Mouse (Mus musculus) CH12.LX (cell line): Measurements from ENCODE around the gene Cfap97d2. TPM values are rescaled to one million over a fixed set of nuclear protein-coding genes. Genes with fewer than 3 reads are reported as not detected.

Source experiments
- DNase-seq: peaks from one replicate; pipeline ENCODE4 v3.0.0-alpha.2; 2013; ENCODE audit errors: extremely low read depth
- H3K27ac ChIP-seq: 2 replicates; pipeline ENCODE4 v1.5.1; 2012; ENCODE audit warnings: low read depth, mild to moderate bottlenecking, control low read depth, moderate library complexity; ENCODE audit not compliant: insufficient read depth
- H3K27me3 ChIP-seq: replicated peaks from 2 replicates; pipeline ENCODE3; 2012; ENCODE audit warnings: inconsistent platforms
- H3K36me3 ChIP-seq, 2 experiments: replicated peaks in 1 of 2; 2 replicates each; pipeline versions ENCODE3 to v1.6.1; 2012; ENCODE audit warnings: inconsistent platforms in 1 of 2, low read length in 1 of 2, mild to moderate bottlenecking in 1 of 2, mixed read lengths in 1 of 2, moderate library complexity in 1 of 2; ENCODE audit not compliant: control insufficient read depth in 1 of 2, insufficient read depth in 1 of 2
- H3K4me1 ChIP-seq, 2 experiments: 2 replicates each; pipeline ENCODE4 v1.6.1; 2012; ENCODE audit warnings: inconsistent platforms in 1 of 2, moderate library complexity in 1 of 2; ENCODE audit not compliant: insufficient read depth in 2 of 2, control insufficient read depth in 1 of 2
- H3K4me2 ChIP-seq: 2 replicates; pipeline ENCODE4 v1.6.1; 2012; ENCODE audit warnings: low read depth, mild to moderate bottlenecking, control low read depth; ENCODE audit not compliant: poor library complexity, insufficient read depth, severe bottlenecking
- H3K4me3 ChIP-seq, 3 experiments: fragments of 150-350 bp in 1 of 3; sonication (generic) in 1 of 3; replicated peaks in 1 of 3; 2 replicates each; pipeline versions ENCODE3 to v1.5.1; 2011 to 2012; ENCODE audit warnings: low read depth in 2 of 3, low read length in 2 of 3, mild to moderate bottlenecking in 2 of 3, moderate library complexity in 2 of 3, control low read depth in 1 of 3, improper control_type of control experiment in 1 of 3, inconsistent platforms in 1 of 3, mixed read lengths in 1 of 3; ENCODE audit not compliant: poor library complexity in 1 of 3
- H3K79me2 ChIP-seq: replicated peaks from 2 replicates; pipeline ENCODE4 v1.6.1; 2012; ENCODE audit warnings: mild to moderate bottlenecking, moderate library complexity; ENCODE audit not compliant: control insufficient read depth, poor library complexity, insufficient read depth, severe bottlenecking; ENCODE audit errors: extremely low read depth
- H3K9ac ChIP-seq: 2 replicates; pipeline ENCODE4 v1.6.1; 2012; ENCODE audit warnings: low read depth, mild to moderate bottlenecking, control low read depth, moderate library complexity; ENCODE audit not compliant: insufficient read depth
- H3K9me3 ChIP-seq: replicated peaks from 2 replicates; pipeline ENCODE3; 2012; ENCODE audit warnings: low read length, inconsistent platforms, mixed read lengths
- BHLHE40 ChIP-seq: IDR thresholded peaks from 2 replicates; pipeline ENCODE4 v1.6.1; 2011; ENCODE audit warnings: mild to moderate bottlenecking, low read depth, low read length, improper control_type of control experiment
- CTCF ChIP-seq, 2 experiments: IDR thresholded peaks in 1 of 2; conservative IDR thresholded peaks in 1 of 2; 2 replicates each; pipeline ENCODE4 v1.5.1; 2011 to 2012; ENCODE audit warnings: low read depth in 2 of 2, low read length in 2 of 2, improper control_type of control experiment in 1 of 2, inconsistent platforms in 1 of 2, mild to moderate bottlenecking in 1 of 2, moderate library complexity in 1 of 2
- GABPA ChIP-seq: IDR thresholded peaks from 2 replicates; pipeline ENCODE4 v1.6.1; 2012; ENCODE audit warnings: low read depth, low read length, improper control_type of control experiment, inconsistent platforms; ENCODE audit not compliant: insufficient replicate concordance
- HCFC1 ChIP-seq: IDR thresholded peaks from 2 replicates; pipeline ENCODE4 v1.6.1; 2012; ENCODE audit warnings: low read depth, mild to moderate bottlenecking, inconsistent platforms, low read length, improper control_type of control experiment
- JUN ChIP-seq: IDR thresholded peaks from 2 replicates; pipeline ENCODE4 v1.6.1; 2011; ENCODE audit warnings: low read depth, mild to moderate bottlenecking, low read length, improper control_type of control experiment, moderate library complexity; ENCODE audit not compliant: insufficient read depth
- KAT2A ChIP-seq: IDR thresholded peaks from 2 replicates; pipeline ENCODE4 v1.6.1; 2012; ENCODE audit warnings: low read length, improper control_type of control experiment, inconsistent platforms; ENCODE audit not compliant: insufficient replicate concordance
- MAX ChIP-seq: IDR thresholded peaks from 2 replicates; pipeline ENCODE4 v1.6.1; 2011; ENCODE audit warnings: low read length, improper control_type of control experiment
- MEF2A ChIP-seq: IDR thresholded peaks from 2 replicates; pipeline ENCODE4 v1.6.1; 2014; ENCODE audit warnings: low read depth, mild to moderate bottlenecking, inconsistent platforms, low read length, improper control_type of control experiment, borderline replicate concordance
- MXI1 ChIP-seq: IDR thresholded peaks from 2 replicates; pipeline ENCODE4 v1.6.1; 2011; ENCODE audit warnings: mild to moderate bottlenecking, low read depth, low read length, improper control_type of control experiment
- MYC ChIP-seq: IDR thresholded peaks from 2 replicates; pipeline ENCODE4 v1.6.1; 2011; ENCODE audit warnings: low read depth, mild to moderate bottlenecking, improper control_type of control experiment, low read length
- PAX5 ChIP-seq: IDR thresholded peaks from 2 replicates; pipeline ENCODE4 v1.6.1; 2012; ENCODE audit warnings: low read length, inconsistent platforms, mixed read lengths
- POLR2AphosphoS2 ChIP-seq: IDR thresholded peaks from 2 replicates; pipeline ENCODE4 v1.6.1; 2011; ENCODE audit warnings: low read depth, low read length, improper control_type of control experiment
- RAD21 ChIP-seq: IDR thresholded peaks from 2 replicates; pipeline ENCODE4 v1.6.1; 2011; ENCODE audit warnings: low read depth, mild to moderate bottlenecking, low read length, improper control_type of control experiment, moderate library complexity
- RCOR1 ChIP-seq: conservative IDR thresholded peaks from 2 replicates; pipeline ENCODE4 v1.6.1; 2012; ENCODE audit warnings: low read depth, mild to moderate bottlenecking, inconsistent platforms, low read length, improper control_type of control experiment
- SIN3A ChIP-seq: IDR thresholded peaks from 2 replicates; pipeline ENCODE4 v1.6.1; 2012; ENCODE audit warnings: low read length, improper control_type of control experiment, inconsistent platforms
- TBP ChIP-seq: conservative IDR thresholded peaks from 2 replicates; pipeline ENCODE4 v1.6.1; 2011; ENCODE audit warnings: low read depth, low read length, improper control_type of control experiment
- TCF12 ChIP-seq: IDR thresholded peaks from 2 replicates; pipeline ENCODE4 v1.6.1; 2014; ENCODE audit warnings: low read depth, mild to moderate bottlenecking, inconsistent platforms, low read length, improper control_type of control experiment
- UBTF ChIP-seq: IDR thresholded peaks from 2 replicates; pipeline ENCODE4 v1.6.1; 2012; ENCODE audit warnings: low read depth, mild to moderate bottlenecking, inconsistent platforms, low read length, improper control_type of control experiment, moderate library complexity
- ZC3H11A ChIP-seq: IDR thresholded peaks from 2 replicates; pipeline ENCODE4 v1.6.1; 2012; ENCODE audit warnings: low read depth, mild to moderate bottlenecking, inconsistent platforms, low read length, improper control_type of control experiment
- ZMIZ1 ChIP-seq: IDR thresholded peaks from 2 replicates; pipeline ENCODE4 v1.6.1; 2012; ENCODE audit warnings: low read depth, mild to moderate bottlenecking, inconsistent platforms, low read length, improper control_type of control experiment
- dilution Hi-C: fragments of 300-500 bp; cut with MboI; formaldehyde crosslinking; loops from 2 replicates; pipeline ENCODE4 v1.14.3; 2020; ENCODE audit warnings: low sequenced_read_pairs; ENCODE audit not compliant: extremely low pct_unique_long_range_greater_than_20kb, extremely low pct_ligation_motif_present
- in situ Hi-C: fragments of 300-500 bp; cut with MboI; formaldehyde crosslinking; loops from 3 replicates; pipeline ENCODE4 v1.14.3; 2019; ENCODE audit warnings: low sequenced_read_pairs, low pct_ligation_motif_present, low pct_unique_long_range_greater_than_20kb, mixed read lengths
- polyA plus RNA-seq: library from polyadenylated mRNA; unstranded; fragments of >175 nt; gene quantifications from 2 replicates; pipeline ENCODE4 v1.2.1, GENCODE M21; 2012; ENCODE audit warnings: low read depth; ENCODE audit not compliant: insufficient read length
- total RNA-seq, 2 experiments: library from RNA; depleted of rRNA; stranded (reverse); fragments of 300-350 nt in 1 of 2; fragments of >200 nt in 1 of 2; gene quantifications; 2 replicates each; pipeline ENCODE4 v1.2.3; 2012 to 2014

Gene Cfap97d2
- total and polyA plus RNA-seq, 3 experiments = not detected

GRCm38 (mm10) chr8:13689331-13689730 is 16.4 kb upstream of the Cfap97d2 start:
- H3K27me3 ChIP-seq = no peaks in the 10 kb centered on the region
- no peak overlapping the region for H3K27ac ChIP-seq
- DNase-seq = no peak
- in situ Hi-C loops = no loop called here
- no peaks in the 10 kb centered on the region for H3K79me2 ChIP-seq
- dilution Hi-C loops = no loop called here
- no peaks in the 10 kb centered on the region for H3K36me3 ChIP-seq
- TF ChIP-seq HCFC1 = no peak
- TF ChIP-seq MYC = no peak
- no peak for TF ChIP-seq MEF2A
- no peak for TF ChIP-seq RAD21
- TF ChIP-seq UBTF = no peak
- H3K4me1 ChIP-seq = peaks cover 11 to 26% of the 10 kb centered on the region in 2 experiments
- H3K9me3 ChIP-seq = no peaks in the 10 kb centered on the region
- no peak overlapping the region for H3K9ac ChIP-seq
- H3K4me2 ChIP-seq = no peak overlapping the region
- H3K4me3 ChIP-seq = no peak overlapping the region

GRCm38 (mm10) chr8:13692302-13693066 is 13.2 kb upstream of the Cfap97d2 start:
- in situ Hi-C loops (no loop called here), dilution Hi-C loops (no loop called here)
- no peak overlapping the region for H3K4me3 ChIP-seq
- no peak overlapping the region for H3K9ac ChIP-seq
- DNase-seq = no peak
- H3K27me3 ChIP-seq = no peaks in the 10 kb centered on the region
- no peak overlapping the region for H3K27ac ChIP-seq
- H3K79me2 ChIP-seq = no peaks in the 10 kb centered on the region
- TF ChIP-seq MAX (no peak), MEF2A (no peak), RCOR1 (no peak), BHLHE40 (no peak), GABPA (no peak), MXI1 (no peak), JUN (no peak), ZC3H11A (no peak), ZMIZ1 (no peak), POLR2AphosphoS2 (no peak), TCF12 (no peak), CTCF (conservative IDR thresholded peaks at IDR 0.05 in 1 of 2, IDR thresholded peaks at IDR 0.05 in 1 of 2; ENCODE audit: low read depth in 2 of 2, low read length in 2 of 2) (no peak), PAX5 (no peak), KAT2A (no peak), SIN3A (no peak), TBP (no peak)
- H3K4me1 ChIP-seq = peaks cover 3 to 6% of the 10 kb centered on the region in 2 experiments; a peak in 2 of 4 replicates
- no peak overlapping the region for H3K4me2 ChIP-seq
- H3K36me3 ChIP-seq = no peaks in the 10 kb centered on the region
- no peaks in the 10 kb centered on the region for H3K9me3 ChIP-seq
